Mouse (Mus musculus): ENCODE measurements around the gene Spp1.

DNA sequence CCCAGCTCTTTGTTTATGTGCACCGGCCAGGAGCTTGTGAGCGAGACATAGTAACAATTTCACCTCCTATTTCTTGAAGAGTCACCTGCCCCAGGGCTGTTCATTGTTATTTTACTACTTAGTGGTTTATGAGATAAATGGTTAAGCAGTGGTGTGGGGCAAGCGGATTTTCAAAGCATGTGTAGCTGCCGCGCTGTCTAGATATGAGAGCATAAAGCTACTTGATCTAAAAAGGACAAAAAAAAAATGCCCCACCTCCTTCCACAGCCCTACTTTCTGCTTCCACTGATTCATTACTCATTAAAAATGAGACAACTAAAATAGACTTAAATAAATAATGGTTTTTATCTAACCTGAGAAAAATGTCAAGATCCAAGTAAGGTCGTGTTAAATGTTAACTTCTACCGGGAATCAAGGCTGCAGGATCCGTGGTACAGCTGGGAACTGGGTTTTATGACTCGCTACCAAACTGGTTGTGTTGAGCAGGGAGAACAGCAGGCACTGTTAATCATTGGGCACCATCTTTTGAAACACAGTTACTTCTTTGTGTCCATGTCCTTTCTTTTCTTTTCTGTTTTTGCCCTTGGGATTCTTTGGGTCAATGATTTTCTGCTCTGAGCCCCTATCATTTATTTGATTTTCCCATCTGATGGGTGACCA lies 35.5 kb upstream of the Spp1 start:
- TF ChIP-seq CTCF (IDR thresholded peaks at IDR 0.05; ENCODE audit: low read depth) (no peak), EP300 (IDR thresholded peaks at IDR 0.05; ENCODE audit: low read depth) (no peak)
